Mouse (Mus musculus) fat pad, adult 2 months (tissue): ENCODE measurements at regions not wholly inside any gene's neighbourhood (a gene's known extent, or its start where the extent isn't known, plus 50 kb on each side); places are given as distances from the start of the nearest gene placed in this dataset.
"Not testable (repeated sequence)": the region's sequence is repeated elsewhere in the genome, so short reads cannot be mapped to it uniquely, and the experiment has no call there.

Experiments
- DNase-seq: peaks from one replicate; pipeline ENCODE4 v3.0.0-alpha.2; 2011; ENCODE audit warnings: low read depth, low spot score; ENCODE audit errors: extremely low read depth

- DNase-seq = not testable (repeated sequence)
Observed at GRCm38 (mm10) chr12:115507285-115507684, 540.2 kb upstream of the Zfp386 start.

- not testable (repeated sequence) for DNase-seq
Observed at GRCm38 (mm10) chr12:115508615-115509342, 538.7 kb upstream of the Zfp386 start.

- not testable (repeated sequence) for DNase-seq
Observed at GRCm38 (mm10) chr12:115518778-115519541, 528.6 kb upstream of the Zfp386 start.

GRCm38 (mm10) chr12:115527065-115527464, 520.5 kb upstream of the Zfp386 start:
- no peak for DNase-seq

- DNase-seq = no peak
Observed at GRCm38 (mm10) chr12:115542482-115542881, 505.0 kb upstream of the Zfp386 start.

- DNase-seq = not testable (repeated sequence)
Observed at GRCm38 (mm10) chr12:115566878-115567277, 480.6 kb upstream of the Zfp386 start.

GRCm38 (mm10) chr12:115592985-115593384, 454.5 kb upstream of the Zfp386 start:
- not testable (repeated sequence) for DNase-seq

- no peak for DNase-seq
Observed at GRCm38 (mm10) chr12:115603763-115604162, 443.8 kb upstream of the Zfp386 start.

- DNase-seq = no peak
Observed at GRCm38 (mm10) chr12:115604951-115605350, 442.6 kb upstream of the Zfp386 start.

- not testable (repeated sequence) for DNase-seq
Observed at GRCm38 (mm10) chr12:115622564-115623233, 424.8 kb upstream of the Zfp386 start.

- DNase-seq = no peak
Observed at GRCm38 (mm10) chr12:115624221-115624620, 423.3 kb upstream of the Zfp386 start.

GRCm38 (mm10) chr12:115647599-115647998, 399.9 kb upstream of the Zfp386 start:
- no peak for DNase-seq

GRCm38 (mm10) chr12:115648161-115648560, 399.4 kb upstream of the Zfp386 start:
- not testable (repeated sequence) for DNase-seq

GRCm38 (mm10) chr12:115655781-115656180, 391.7 kb upstream of the Zfp386 start:
- DNase-seq = no peak

GRCm38 (mm10) chr12:115664081-115664480, 383.4 kb upstream of the Zfp386 start:
- not testable (repeated sequence) for DNase-seq

GRCm38 (mm10) chr12:115671683-115672082, 375.8 kb upstream of the Zfp386 start:
- not testable (repeated sequence) for DNase-seq

GRCm38 (mm10) chr12:115691801-115692200, 355.7 kb upstream of the Zfp386 start:
- DNase-seq = no peak

GRCm38 (mm10) chr12:115709813-115710212, 337.7 kb upstream of the Zfp386 start:
- not testable (repeated sequence) for DNase-seq

- not testable (repeated sequence) for DNase-seq
Observed at GRCm38 (mm10) chr12:115742039-115742438, 305.5 kb upstream of the Zfp386 start.

- not testable (repeated sequence) for DNase-seq
Observed at GRCm38 (mm10) chr12:115749586-115749985, 297.9 kb upstream of the Zfp386 start.

GRCm38 (mm10) chr12:115753135-115753534, 294.4 kb upstream of the Zfp386 start:
- DNase-seq = not testable (repeated sequence)
